In genomic region chr1:193847922-193848321, GRCm38 (mm10) we compare ENCODE assay signal across 21 mouse cellular contexts.
A peak's percentile ranks its signal among the peaks of the same experiment; 100 is the strongest.
DNase-seq lines count a peak whose midpoint lies in the region; ATAC-seq and TF ChIP-seq lines count a peak whose summit lies in the region.
"Had no signal": no experiment of that assay in that cellular context is flagged by ENCODE, and none has a peak within 500 bp of the region (broad histone marks: within the 10 kb centered on the region; RNA-seq: fewer than 3 reads in every experiment).

No protein-coding gene starts in this region.

- no peaks in the 10 kb centered on the region for H3K27me3 ChIP-seq in midbrain, embryonic 13.5 days
- H3K27me3 ChIP-seq in midbrain, postnatal 0 days (ENCODE audit: insufficient read depth, low read length), result no peaks in the 10 kb centered on the region
- H3K27me3 ChIP-seq: heart, embryonic 12.5 days; hindbrain, embryonic 15.5 days; liver, embryonic 12.5 days; lung, embryonic 15.5 days; midbrain, embryonic 12.5 days had no signal

- no peaks in the 10 kb centered on the region for H3K9me3 ChIP-seq in midbrain, embryonic 13.5 days
- H3K9me3 ChIP-seq in midbrain, postnatal 0 days (ENCODE audit: low read length), result no peaks in the 10 kb centered on the region
- H3K9me3 ChIP-seq: heart, embryonic 12.5 days; hindbrain, embryonic 15.5 days; limb, embryonic 10.5 days; liver, embryonic 12.5 days; lung, embryonic 15.5 days; midbrain, embryonic 12.5 days had no signal

- no peak overlapping the region for H3K9ac ChIP-seq in midbrain, embryonic 13.5 days (replicated peaks)
- H3K9ac ChIP-seq in midbrain, postnatal 0 days (replicated peaks; ENCODE audit: low read length, poor library complexity, severe bottlenecking), result no peak overlapping the region
- H3K9ac ChIP-seq: heart, embryonic 12.5 days; hindbrain, embryonic 15.5 days; liver, embryonic 12.5 days; lung, embryonic 15.5 days; midbrain, embryonic 12.5 days had no signal

- no peak overlapping the region for H3K27ac ChIP-seq in midbrain, embryonic 13.5 days
- H3K27ac ChIP-seq in midbrain, postnatal 0 days (ENCODE audit: low read depth, low read length), result no peak overlapping the region
- H3K27ac ChIP-seq: hindbrain, embryonic 15.5 days; limb, embryonic 10.5 days; liver, embryonic 12.5 days; lung, embryonic 15.5 days; macrophage; midbrain, embryonic 12.5 days had no signal

- peak; percentile 95 for ATAC-seq in frontal cortex, adult (ENCODE audit: low TSS enrichment)
- ATAC-seq in midbrain, embryonic 13.5 days, result peak; percentile 45; the same call in 1 of the 2 replicates
- ATAC-seq in midbrain, postnatal 0 days (ENCODE audit: low FRiP score), result no peak
- ATAC-seq: intestine, postnatal 0 days; liver, embryonic 12.5 days had no signal

- WGBS in midbrain, embryonic 13.5 days, result 52% methylated on average over 5 of the region's 5 CpGs
- WGBS in midbrain, postnatal 0 days, result 43% methylated on average over 5 of the region's 5 CpGs

- no peaks in the 10 kb centered on the region for H3K36me3 ChIP-seq in midbrain, embryonic 13.5 days
- no peaks in the 10 kb centered on the region for H3K36me3 ChIP-seq in midbrain, postnatal 0 days (ENCODE audit: insufficient read depth, low read length)
- H3K36me3 ChIP-seq: heart, embryonic 12.5 days; hindbrain, embryonic 15.5 days; limb, embryonic 10.5 days; liver, embryonic 12.5 days; lung, embryonic 15.5 days; midbrain, embryonic 12.5 days had no signal

- no peak overlapping the region for H3K4me3 ChIP-seq in midbrain, embryonic 13.5 days (replicated peaks)
- no peak overlapping the region for H3K4me3 ChIP-seq in midbrain, postnatal 0 days (ENCODE audit: low read depth, low read length)
- H3K4me3 ChIP-seq: erythroblast, embryonic 14.5 days; heart, embryonic 12.5 days; hindbrain, embryonic 15.5 days; limb, embryonic 10.5 days; liver, embryonic 12.5 days; lung, embryonic 15.5 days; midbrain, embryonic 12.5 days had no signal

- DNase-seq in frontal cortex, postnatal 25 days (ENCODE audit: low spot score in 2 of 2), result no peak
- no peak for DNase-seq in midbrain, postnatal 0 days (ENCODE audit: low spot score)
- DNase-seq in layer of hippocampus, adult 9-11 months, result peak; percentile 44
- peak; percentile 22 to 48 for DNase-seq in right cerebral cortex, postnatal 36 days (ENCODE audit: low spot score in 2 of 2)
- no peak for DNase-seq in cerebellum, adult 9-11 months
- DNase-seq: adrenal gland, adult 2 months; cerebellum, adult 11-12 months; cerebellum, postnatal 36 days; heart, postnatal 36 days; thymus, postnatal 25 days had no signal

- peaks cover 8% of the 10 kb centered on the region for H3K4me1 ChIP-seq in midbrain, embryonic 13.5 days (replicated peaks)
- no peaks in the 10 kb centered on the region for H3K4me1 ChIP-seq in midbrain, postnatal 0 days (ENCODE audit: insufficient read depth, low read length)
- H3K4me1 ChIP-seq: heart, embryonic 12.5 days; hindbrain, embryonic 15.5 days; limb, embryonic 10.5 days; liver, embryonic 12.5 days; lung, embryonic 15.5 days had no signal

- no peak overlapping the region for H3K4me2 ChIP-seq in midbrain, embryonic 13.5 days (replicated peaks)
- no peak overlapping the region for H3K4me2 ChIP-seq in midbrain, postnatal 0 days (ENCODE audit: low read depth, low read length, poor library complexity, severe bottlenecking)
- H3K4me2 ChIP-seq: heart, embryonic 12.5 days; hindbrain, embryonic 15.5 days; liver, embryonic 12.5 days; lung, embryonic 15.5 days; midbrain, embryonic 12.5 days had no signal

- TF ChIP-seq CTCF in midbrain, postnatal 0 days (IDR thresholded peaks at IDR 0.05), result no peak

Comparison
In these comparisons a context has a peak if more than half of its experiments do, and no peak if none do; other contexts are left out.
1. DNase-seq: peak in layer of hippocampus, adult 9-11 months (single experiment) and right cerebral cortex, postnatal 36 days (2 of 2); none in frontal cortex, postnatal 25 days (0 of 2), midbrain, postnatal 0 days (single experiment) and cerebellum, adult 9-11 months (single experiment).